Mouse (Mus musculus) heart, adult 11 months (tissue): Measurements from ENCODE around the gene Olfr1023.

ENCODE experiments used
- DNase-seq: peaks from one replicate; pipeline ENCODE4 v3.0.0; 2022

Gene Olfr1023

GRCm38 (mm10) chr2:85885340-85885739 lies at the start of gene Olfr1023:
Olfr1023 (plus strand) TSS chr2:85885640.
- no peak for DNase-seq

GRCm38 (mm10) chr2:85845383-85845782 lies 40.1 kb upstream of the Olfr1023 start, which contains the start of gene Olfr1019:
Olfr1019 (minus strand) TSS chr2:85845483.
- DNase-seq = no peak

GRCm38 (mm10) chr2:85846730-85847129 lies 38.7 kb upstream of the Olfr1023 start, which contains the start of gene Olfr1020:
Olfr1020 (plus strand) TSS chr2:85847030.
- DNase-seq = no peak

- no peak for DNase-seq
Observed at GRCm38 (mm10) chr2:85868294-85868693, 17.1 kb upstream of the Olfr1023 start, which contains the start of gene Olfr1022. Olfr1022 (plus strand) TSS chr2:85868594.

- DNase-seq = no peak
Observed at GRCm38 (mm10) chr2:85904952-85905351, 19.5 kb downstream of the Olfr1023 start, which contains the start of gene Olfr1024. Olfr1024 (minus strand) TSS chr2:85905052.

- DNase-seq = no peak
Observed at GRCm38 (mm10) chr2:85913197-85913596, 27.8 kb downstream of the Olfr1023 start.

- DNase-seq = no peak
Observed at GRCm38 (mm10) chr2:85914893-85915292, 29.5 kb downstream of the Olfr1023 start, which contains the start of gene Olfr1025-ps1. Olfr1025-ps1 (plus strand) TSS chr2:85915193.

- DNase-seq = no peak
Observed at GRCm38 (mm10) chr2:85921258-85921657, 35.8 kb downstream of the Olfr1023 start, which contains the start of gene Olfr1026. Olfr1026 (plus strand) TSS chr2:85921558.
